Mouse (Mus musculus) embryonic facial prominence, embryonic 15.5 days (tissue): ENCODE results near the gene Xlr3b. TPM values are rescaled to one million over a fixed set of nuclear protein-coding genes. Genes with fewer than 3 reads are reported as not detected.

ENCODE experiments used
- polyA plus RNA-seq: library from polyadenylated mRNA; unstranded; fragments of >200 nt; fragmentation: Nextera tagmentation; extraction: Ambion mirVana; gene quantifications from 2 replicates; pipeline ENCODE4 v1.2.1, GENCODE M21; 2015

Xlr3b gene
- polyA plus RNA-seq, 1 experiment from 2014 or later = 7.8 TPM

Other genes with a start within 250 kb of the Xlr3b start
- 31.3 and 36.0 TPM in 2 replicates for gene Zfp185, start 204.9 kb upstream of the Xlr3b start, polyA plus RNA-seq
- gene Pnma5, start 155.1 kb upstream of the Xlr3b start, polyA plus RNA-seq = 0.16 and 0.30 TPM in 2 replicates
- gene Pnma3, start 127.4 kb upstream of the Xlr3b start, polyA plus RNA-seq = 0.12 and 0.16 TPM in 2 replicates
- gene Xlr4a, start 109.7 kb upstream of the Xlr3b start, polyA plus RNA-seq = 0.53 and 0.72 TPM in 2 replicates
- 2.0 and 2.1 TPM in 2 replicates for gene Xlr3a, start 95.1 kb upstream of the Xlr3b start, polyA plus RNA-seq
- gene Gm14685, start 75.2 kb upstream of the Xlr3b start, polyA plus RNA-seq = 0.08 and 0.15 TPM in 2 replicates
- not detected in 2 replicates for gene Xlr5b, start 43.4 kb upstream of the Xlr3b start, polyA plus RNA-seq
- 0.08 TPM in 1 of 2 replicates, not detected in the other for gene DXBay18, start 42.8 kb upstream of the Xlr3b start, polyA plus RNA-seq
- gene Spin2d, start 15.2 kb upstream of the Xlr3b start, polyA plus RNA-seq = not detected in 2 replicates
- gene Xlr4b, start 22.1 kb downstream of the Xlr3b start, polyA plus RNA-seq = 0.70 and 1.0 TPM in 2 replicates
- 13.3 and 14.6 TPM in 2 replicates for gene F8a, start 36.1 kb downstream of the Xlr3b start, polyA plus RNA-seq
- gene Xlr4c, start 50.9 kb downstream of the Xlr3b start, polyA plus RNA-seq = 0.58 and 0.75 TPM in 2 replicates
- not detected in 2 replicates for gene Xlr3c, start 73.2 kb downstream of the Xlr3b start, polyA plus RNA-seq
- gene Xlr5a, start 100.8 kb downstream of the Xlr3b start, polyA plus RNA-seq = not detected in 2 replicates
- not detected in 2 replicates for gene Xlr5c, start 100.8 kb downstream of the Xlr3b start, polyA plus RNA-seq
- not detected in 2 replicates for gene Gm45015, start 144.6 kb downstream of the Xlr3b start, polyA plus RNA-seq
- gene Zfp275, start 150.4 kb downstream of the Xlr3b start, polyA plus RNA-seq = 17.2 and 17.7 TPM in 2 replicates
- 0.09 TPM in 1 of 2 replicates, not detected in the other for gene Gm18336, start 206.5 kb downstream of the Xlr3b start, polyA plus RNA-seq
- gene Zfp92, start 218.9 kb downstream of the Xlr3b start, polyA plus RNA-seq = 0.33 and 0.34 TPM in 2 replicates
- gene Trex2, start 243.1 kb downstream of the Xlr3b start, polyA plus RNA-seq = 12.3 and 13.0 TPM in 2 replicates